Mouse (Mus musculus): ENCODE measurements around the gene Shisal1.

- TF ChIP-seq CTCF (IDR thresholded peaks at IDR 0.05; ENCODE audit: borderline replicate concordance, insufficient read depth, low read depth, low read length) (no peak), POLR2A (IDR thresholded peaks at IDR 0.05; ENCODE audit: borderline replicate concordance, insufficient read depth, low read length) (no peak)
Observed at GRCm38 (mm10) chr15:84392840-84393239, 54.1 kb downstream of the Shisal1 start.

Data from cerebellum, adult 2 months (tissue).